Mouse (Mus musculus) liver, adult 2 months (tissue): ENCODE results near the gene Sptbn1.

ENCODE experiments used
- CTCF ChIP-seq: fragments of 200-500 bp; IDR thresholded peaks from 2 replicates; pipeline ENCODE4 v1.5.1; 2011; ENCODE audit warnings: low read depth, low read length, control low read depth
- POLR2A ChIP-seq: fragments of 200-500 bp; IDR thresholded peaks from 2 replicates; pipeline ENCODE4 v1.6.1; 2011; ENCODE audit warnings: low read length, control low read depth; ENCODE audit not compliant: insufficient read depth; ENCODE audit errors: extremely low read depth

GRCm38 (mm10) chr11:30257812-30258211 is 10.2 kb downstream of the Sptbn1 start:
- TF ChIP-seq CTCF (no peak), POLR2A (no peak)
